Mouse (Mus musculus): ENCODE results near the gene Prx.

Gene Prx

GRCm38 (mm10) chr7:27499036-27499435, at the start of gene Prx:
Gene Prx (plus strand): TSS chr7:27499324.
- no peak for DNase-seq (ENCODE audit: low spot score)

GRCm38 (mm10) chr7:27451359-27451758, 47.8 kb upstream of the Prx start:
- DNase-seq (ENCODE audit: low spot score), result no peak

GRCm38 (mm10) chr7:27452206-27452770, 46.8 kb upstream of the Prx start:
- no peak for DNase-seq (ENCODE audit: low spot score)

GRCm38 (mm10) chr7:27454461-27455121, 44.5 kb upstream of the Prx start:
- DNase-seq (ENCODE audit: low spot score), result no peak

- no peak for DNase-seq (ENCODE audit: low spot score)
These were observed 43.9 kb upstream of the Prx start for GRCm38 (mm10) chr7:27455273-27455672.

- DNase-seq (ENCODE audit: low spot score), result no peak
These were observed 40.5 kb upstream of the Prx start for GRCm38 (mm10) chr7:27458614-27459013.

GRCm38 (mm10) chr7:27459640-27460039, 39.5 kb upstream of the Prx start:
- no peak for DNase-seq (ENCODE audit: low spot score)

GRCm38 (mm10) chr7:27460477-27460876, 38.6 kb upstream of the Prx start:
- DNase-seq (ENCODE audit: low spot score), result no peak

- no peak for DNase-seq (ENCODE audit: low spot score)
These were observed 31.5 kb upstream of the Prx start for GRCm38 (mm10) chr7:27467648-27468047.

- no peak for DNase-seq (ENCODE audit: low spot score)
These were observed 27.6 kb upstream of the Prx start for GRCm38 (mm10) chr7:27471390-27472120.

GRCm38 (mm10) chr7:27472596-27472995, 26.5 kb upstream of the Prx start:
- DNase-seq (ENCODE audit: low spot score), result no peak

GRCm38 (mm10) chr7:27473156-27473834, 25.8 kb upstream of the Prx start, which contains the start of gene Sertad3:
Gene Sertad3 (plus strand): TSS chr7:27473768.
- DNase-seq (ENCODE audit: low spot score), result peak; percentile 98

- DNase-seq (ENCODE audit: low spot score), result no peak
These were observed 25.2 kb upstream of the Prx start for GRCm38 (mm10) chr7:27473835-27474489.

- DNase-seq (ENCODE audit: low spot score), result peak; percentile 99
These were observed 24.6 kb upstream of the Prx start for GRCm38 (mm10) chr7:27474490-27474954.

- DNase-seq (ENCODE audit: low spot score), result no peak
These were observed 23.5 kb upstream of the Prx start for GRCm38 (mm10) chr7:27475596-27475995.

- no peak for DNase-seq (ENCODE audit: low spot score)
These were observed 23.0 kb upstream of the Prx start for GRCm38 (mm10) chr7:27476098-27476635.

- DNase-seq (ENCODE audit: low spot score), result no peak
These were observed 20.6 kb upstream of the Prx start for GRCm38 (mm10) chr7:27478561-27478960.

GRCm38 (mm10) chr7:27479750-27480149, 19.4 kb upstream of the Prx start:
- DNase-seq (ENCODE audit: low spot score), result no peak

GRCm38 (mm10) chr7:27480506-27480905, 18.6 kb upstream of the Prx start:
- DNase-seq (ENCODE audit: low spot score), result no peak

GRCm38 (mm10) chr7:27480927-27481626, 18.0 kb upstream of the Prx start:
- no peak for DNase-seq (ENCODE audit: low spot score)

- DNase-seq (ENCODE audit: low spot score), result peak; percentile 96
These were observed 17.5 kb upstream of the Prx start for GRCm38 (mm10) chr7:27481627-27481969.

Data from ovary, adult 18-20 months (tissue).